10 mouse cellular contexts compared by ENCODE assay signal in the genomic region with DNA sequence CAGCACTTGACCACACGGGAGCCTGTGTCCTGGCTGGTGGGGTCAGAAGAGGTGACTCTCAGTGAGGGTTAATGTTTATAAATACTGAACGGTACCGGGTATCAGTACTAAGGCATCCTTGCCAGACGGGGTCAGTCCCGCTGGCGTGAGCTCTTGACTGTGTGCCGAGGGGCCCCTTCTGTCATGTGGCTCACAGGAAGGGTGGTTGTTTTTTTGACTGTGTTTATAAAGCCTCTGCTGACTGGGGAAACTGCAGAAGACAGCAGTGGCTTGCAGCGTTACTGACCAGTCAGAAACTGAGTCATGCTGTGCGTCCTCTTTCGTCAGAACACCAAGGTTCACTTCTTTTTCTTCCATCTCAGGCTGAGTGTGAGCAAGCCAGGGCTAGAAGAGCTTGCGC.
A peak's percentile ranks its signal among the peaks of the same experiment; 100 is the strongest.
DNase-seq lines count a peak whose midpoint lies in the region; ATAC-seq and TF ChIP-seq lines count a peak whose summit lies in the region.
"Had no signal": no experiment of that assay in that cellular context is flagged by ENCODE, and none has a peak within 500 bp of the region (broad histone marks: within the 10 kb centered on the region; RNA-seq: fewer than 3 reads in every experiment).

No protein-coding gene starts in this region.

- TF ChIP-seq EP300 in stomach, postnatal 0 days (optimal IDR thresholded peaks at IDR 0.05): no peak

- no peaks in the 10 kb centered on the region for H3K9me3 ChIP-seq in liver, embryonic 16.5 days (replicated peaks; ENCODE audit: control insufficient read depth, low read length)
- H3K9me3 ChIP-seq in limb, embryonic 10.5 days (replicated peaks): 0 out of 2 replicates have a peak, but pooled peaks cover 2% of the 10 kb centered on the region
- H3K9me3 ChIP-seq in stomach, postnatal 0 days (ENCODE audit: control insufficient read depth, low read length): no peaks in the 10 kb centered on the region
- H3K9me3 ChIP-seq: liver, embryonic 13.5 days had no signal

- no peak for DNase-seq in liver
- peak; percentile 79 to 81 for DNase-seq in heart, postnatal 10 days
- no peak for DNase-seq in limb, embryonic 10.5 days (ENCODE audit: low spot score)
- DNase-seq in stomach, postnatal 0 days (ENCODE audit: low spot score): no peak
- DNase-seq in spleen, postnatal 14 days (ENCODE audit: low spot score in 2 of 2): no peak
- no peak for DNase-seq in urinary bladder, postnatal 14 days (ENCODE audit: low spot score)
- DNase-seq: liver, embryonic 13.5 days had no signal

- no peaks in the 10 kb centered on the region for H3K27me3 ChIP-seq in liver, embryonic 16.5 days (ENCODE audit: control insufficient read depth, insufficient read depth, low read depth, low read length)
- H3K27me3 ChIP-seq in limb, embryonic 10.5 days (ENCODE audit: low read depth, poor library complexity, severe bottlenecking): no peaks in the 10 kb centered on the region
- no peaks in the 10 kb centered on the region for H3K27me3 ChIP-seq in stomach, postnatal 0 days (ENCODE audit: control insufficient read depth, insufficient read depth, low read length)
- H3K27me3 ChIP-seq: liver, embryonic 13.5 days had no signal

- H3K4me2 ChIP-seq in liver, embryonic 16.5 days (ENCODE audit: low read depth, low read length): no peak overlapping the region
- no peak overlapping the region for H3K4me2 ChIP-seq in stomach, postnatal 0 days (replicated peaks; ENCODE audit: low read depth)
- H3K4me2 ChIP-seq: liver, embryonic 13.5 days had no signal

- WGBS in liver, embryonic 16.5 days (ENCODE audit: insufficient replicate concordance): 39% methylated on average over 11 of the region's 11 CpGs
- WGBS in limb, embryonic 10.5 days: 67% methylated on average over 11 of the region's 11 CpGs
- WGBS in stomach, postnatal 0 days: 44% methylated on average over 11 of the region's 11 CpGs

- no peak overlapping the region for H3K4me3 ChIP-seq in liver, embryonic 16.5 days (ENCODE audit: low read depth, low read length)
- no peak overlapping the region for H3K4me3 ChIP-seq in limb, embryonic 10.5 days
- no peak overlapping the region for H3K4me3 ChIP-seq in stomach, postnatal 0 days (ENCODE audit: low read depth, low read length)
- H3K4me3 ChIP-seq: liver, embryonic 13.5 days; myocyte had no signal

- H3K27ac ChIP-seq in liver, embryonic 16.5 days (ENCODE audit: low read length): 0 out of 2 replicates have a peak overlapping the region, but pooled peaks have one; percentile 19
- H3K27ac ChIP-seq in limb, embryonic 10.5 days: peak overlapping the region; percentile 21; the same call in 1 of the 2 replicates
- H3K27ac ChIP-seq in stomach, postnatal 0 days (replicated peaks): peak overlapping the region; percentile 50
- H3K27ac ChIP-seq: liver, embryonic 13.5 days had no signal

- H3K4me1 ChIP-seq in liver, embryonic 16.5 days (ENCODE audit: control insufficient read depth, low read depth, low read length): peaks cover 3% of the 10 kb centered on the region; the same call in 1 of the 2 replicates
- peaks cover 14% of the 10 kb centered on the region for H3K4me1 ChIP-seq in limb, embryonic 10.5 days
- peaks cover 9% of the 10 kb centered on the region for H3K4me1 ChIP-seq in stomach, postnatal 0 days (replicated peaks; ENCODE audit: control insufficient read depth, insufficient read depth)

- peak; percentile 22; the same call in 1 of the 2 replicates for ATAC-seq in liver, embryonic 16.5 days (ENCODE audit: low read depth)
- ATAC-seq in stomach, postnatal 0 days (ENCODE audit: low FRiP score, low TSS enrichment): no peak; the same call in 1 of the 2 replicates
- ATAC-seq in inflammation-experienced regulatory T-cells, adult 6 months: no peak

- intact Hi-C loops in heart, postnatal 10 days (cut with DNase I): loop anchor here (1.0 to 2.0 kb wide), 3 partner anchors 37 to 151 kb away; partner anchors contain the start of gene Il17rd

- no peaks in the 10 kb centered on the region for H3K36me3 ChIP-seq in liver, embryonic 16.5 days (ENCODE audit: control insufficient read depth, insufficient read depth)
- H3K36me3 ChIP-seq in limb, embryonic 10.5 days: no peaks in the 10 kb centered on the region
- no peaks in the 10 kb centered on the region for H3K36me3 ChIP-seq in stomach, postnatal 0 days (ENCODE audit: control insufficient read depth, insufficient read depth, low read length)
- H3K36me3 ChIP-seq: liver, embryonic 13.5 days had no signal

- no peak overlapping the region for H3K9ac ChIP-seq in liver, embryonic 16.5 days (ENCODE audit: low read depth, low read length)
- H3K9ac ChIP-seq in stomach, postnatal 0 days (ENCODE audit: low read length): no peak overlapping the region
- H3K9ac ChIP-seq: liver, embryonic 13.5 days had no signal

- no peak for TF ChIP-seq CTCF in stomach, postnatal 0 days (IDR thresholded peaks at IDR 0.05; ENCODE audit: low read depth)

Comparison
In these comparisons a context has a peak if more than half of its experiments do, and no peak if none do; other contexts are left out.
1. DNase-seq: peak in heart, postnatal 10 days (2 of 2); none in liver (single experiment), limb, embryonic 10.5 days (single experiment), stomach, postnatal 0 days (single experiment), spleen, postnatal 14 days (0 of 2) and urinary bladder, postnatal 14 days (single experiment).
2. Peak in every context shown above with its lines, with median percentiles within 50 percentile points of each other: H3K27ac ChIP-seq.